Mouse (Mus musculus): ENCODE measurements at regions not wholly inside any gene's neighbourhood (a gene's known extent, or its start where the extent isn't known, plus 50 kb on each side); places are given as distances from the start of the nearest gene placed in this dataset.

- no peak for DNase-seq
These were observed 2177.0 kb downstream of the 9330182O14Rik start for GRCm38 (mm10) chr15:42311166-42311565.

GRCm38 (mm10) chr15:42320349-42320748 is 2186.2 kb downstream of the 9330182O14Rik start:
- no peak for DNase-seq

- DNase-seq: no peak
These were observed 2188.8 kb downstream of the 9330182O14Rik start for GRCm38 (mm10) chr15:42322940-42323339.

GRCm38 (mm10) chr15:42325221-42325620 is 2191.1 kb downstream of the 9330182O14Rik start:
- DNase-seq: no peak

GRCm38 (mm10) chr15:42328535-42328934 is 2194.4 kb downstream of the 9330182O14Rik start:
- no peak for DNase-seq

- DNase-seq: no peak
These were observed 2195.6 kb downstream of the 9330182O14Rik start for GRCm38 (mm10) chr15:42329742-42330141.

GRCm38 (mm10) chr15:42333642-42334041 is 2199.5 kb downstream of the 9330182O14Rik start:
- DNase-seq: no peak

- DNase-seq: no peak
These were observed 2212.0 kb downstream of the 9330182O14Rik start for GRCm38 (mm10) chr15:42346131-42346530.

- DNase-seq: no peak
These were observed 2227.7 kb downstream of the 9330182O14Rik start for GRCm38 (mm10) chr15:42361871-42362270.

- no peak for DNase-seq
These were observed 2230.8 kb downstream of the 9330182O14Rik start for GRCm38 (mm10) chr15:42364979-42365378.

GRCm38 (mm10) chr15:42366796-42367195 is 2232.6 kb downstream of the 9330182O14Rik start:
- DNase-seq: no peak

- no peak for DNase-seq
These were observed 2235.4 kb downstream of the 9330182O14Rik start for GRCm38 (mm10) chr15:42369603-42370002.

- no peak for DNase-seq
These were observed 2235.9 kb downstream of the 9330182O14Rik start for GRCm38 (mm10) chr15:42370044-42370443.

GRCm38 (mm10) chr15:42372704-42373286 is 2238.6 kb downstream of the 9330182O14Rik start:
- no peak for DNase-seq

Data from B cell, adult 2 months (primary cell).